Mouse (Mus musculus) heart, adult 2 months (tissue): ENCODE data around the gene Acvr2b.

Source experiments
- CTCF ChIP-seq: fragments of 200-600 bp; IDR thresholded peaks from 2 replicates; pipeline ENCODE4 v1.8.1; 2022; ENCODE audit warnings: antibody characterized with exemption, mild to moderate bottlenecking, moderate library complexity
- EP300 ChIP-seq: fragments of 200-500 bp; IDR thresholded peaks from 2 replicates; pipeline ENCODE4 v1.6.1; 2011; ENCODE audit warnings: low read depth, low read length, control low read depth; ENCODE audit not compliant: insufficient read depth

DNA sequence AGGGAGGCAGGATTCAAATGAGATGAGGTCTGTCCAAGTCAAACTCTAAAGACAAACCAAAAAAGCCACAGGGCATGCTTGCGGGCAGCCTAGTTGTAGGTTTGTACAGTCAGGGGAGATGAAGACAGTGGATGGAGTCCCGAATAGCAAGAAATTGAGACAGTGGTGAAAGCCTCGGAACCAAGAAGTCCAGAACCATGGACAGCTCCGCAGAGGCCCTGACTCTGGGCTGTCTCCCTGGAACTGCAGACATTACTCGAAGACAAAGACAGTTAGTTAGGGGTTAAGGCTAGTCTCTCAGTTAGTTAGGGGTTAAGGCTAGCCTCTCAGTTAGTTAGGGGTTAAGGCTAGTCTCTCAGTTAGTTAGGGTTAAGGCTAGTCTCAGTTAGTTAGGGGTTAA is 13.0 kb upstream of the Acvr2b start:
- no peak for TF ChIP-seq EP300
- no peak for TF ChIP-seq CTCF
